Mouse (Mus musculus): ENCODE data around the gene Dgki. TPM values are rescaled to one million over a fixed set of nuclear protein-coding genes. Genes with fewer than 3 reads are reported as not detected.
A peak's percentile ranks its signal among the peaks of the same experiment; 100 is the strongest.

Dgki gene
- polyA plus RNA-seq, 2 experiments from 2014 or later = 0.21 TPM; not detected in 1

GRCm38 (mm10) chr6:37057957-37058356 lies 242.0 kb downstream of the Dgki start:
- ATAC-seq = no peak

GRCm38 (mm10) chr6:37057536-37057935 lies 242.4 kb downstream of the Dgki start:
- no peak for ATAC-seq

GRCm38 (mm10) chr6:37055634-37056033 lies 244.3 kb downstream of the Dgki start:
- no peak for ATAC-seq

GRCm38 (mm10) chr6:37055128-37055527 lies 244.9 kb downstream of the Dgki start:
- ATAC-seq = no peak

GRCm38 (mm10) chr6:37054435-37055020 lies 245.5 kb downstream of the Dgki start:
- ATAC-seq = peak; percentile 75

- ATAC-seq = no peak
Measured at GRCm38 (mm10) chr6:37053411-37053810, 246.6 kb downstream of the Dgki start.

GRCm38 (mm10) chr6:37051652-37052051 lies 248.3 kb downstream of the Dgki start:
- ATAC-seq = no peak

- ATAC-seq = no peak
Measured at GRCm38 (mm10) chr6:37051150-37051549, 248.8 kb downstream of the Dgki start.

GRCm38 (mm10) chr6:37047611-37048129 lies 252.3 kb downstream of the Dgki start:
- no peak for ATAC-seq

GRCm38 (mm10) chr6:37046152-37046788 lies 253.7 kb downstream of the Dgki start:
- ATAC-seq = no peak

- no peak for ATAC-seq
Measured at GRCm38 (mm10) chr6:37044796-37045195, 255.2 kb downstream of the Dgki start.

GRCm38 (mm10) chr6:37038444-37038843 lies 261.5 kb downstream of the Dgki start:
- ATAC-seq = no peak

GRCm38 (mm10) chr6:37037115-37037908 lies 262.7 kb downstream of the Dgki start:
- ATAC-seq = peak; percentile 43

GRCm38 (mm10) chr6:37035681-37036080 lies 264.3 kb downstream of the Dgki start:
- no peak for ATAC-seq

- no peak for ATAC-seq
Measured at GRCm38 (mm10) chr6:37030986-37031385, 269.0 kb downstream of the Dgki start.

- no peak for ATAC-seq
Measured at GRCm38 (mm10) chr6:37030402-37030801, 269.6 kb downstream of the Dgki start.

GRCm38 (mm10) chr6:37028841-37029240 lies 271.1 kb downstream of the Dgki start:
- no peak for ATAC-seq

GRCm38 (mm10) chr6:37028300-37028699 lies 271.7 kb downstream of the Dgki start:
- ATAC-seq = no peak

GRCm38 (mm10) chr6:37026343-37027243 lies 273.4 kb downstream of the Dgki start:
- ATAC-seq = no peak

GRCm38 (mm10) chr6:37016046-37016445 lies 283.9 kb downstream of the Dgki start:
- no peak for ATAC-seq

GRCm38 (mm10) chr6:37011597-37011996 lies 288.4 kb downstream of the Dgki start:
- no peak for ATAC-seq

GRCm38 (mm10) chr6:37007573-37007972 lies 292.4 kb downstream of the Dgki start:
- no peak for ATAC-seq
